Mouse (Mus musculus): ENCODE measurements around the gene Gm37240.

- TF ChIP-seq CTCF (IDR thresholded peaks at IDR 0.05; ENCODE audit: low read depth) (no peak), EP300 (optimal IDR thresholded peaks at IDR 0.05) (no peak)
Observed at GRCm38 (mm10) chr3:85364591-85365343, 522.6 kb downstream of the Gm37240 start.
